Mouse (Mus musculus): ENCODE measurements at regions not wholly inside any gene's neighbourhood (a gene's known extent, or its start where the extent isn't known, plus 50 kb on each side); places are given as distances from the start of the nearest gene placed in this dataset.

DNA sequence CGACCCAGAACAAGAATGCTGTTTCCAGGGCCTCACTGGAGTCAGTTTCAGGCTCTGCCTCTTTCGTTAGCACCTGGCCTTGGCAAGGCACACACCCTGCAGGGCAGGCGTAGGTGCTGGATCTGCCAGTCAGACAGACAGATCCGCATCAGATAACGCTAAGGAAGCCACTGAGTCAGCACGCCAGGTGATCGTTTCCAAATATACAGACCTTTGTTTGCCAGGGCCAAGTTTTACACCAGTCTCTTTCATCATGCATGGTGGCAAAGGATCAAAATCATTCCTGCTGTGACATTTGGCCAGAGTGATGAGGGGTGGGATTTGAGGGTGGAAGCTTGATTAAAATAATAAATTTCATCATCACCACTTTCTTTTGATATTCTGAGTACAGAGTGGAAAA is 411.0 kb downstream of the Ofcc1 start:
- DNase-seq (ENCODE audit: inconsistent age in 2 of 2, low spot score in 1 of 2), result no peak

- DNase-seq (ENCODE audit: inconsistent age in 2 of 2, low spot score in 1 of 2), result no peak
These were observed 426.0 kb downstream of the Ofcc1 start for GRCm38 (mm10) chr13:39935216-39935615.

DNA sequence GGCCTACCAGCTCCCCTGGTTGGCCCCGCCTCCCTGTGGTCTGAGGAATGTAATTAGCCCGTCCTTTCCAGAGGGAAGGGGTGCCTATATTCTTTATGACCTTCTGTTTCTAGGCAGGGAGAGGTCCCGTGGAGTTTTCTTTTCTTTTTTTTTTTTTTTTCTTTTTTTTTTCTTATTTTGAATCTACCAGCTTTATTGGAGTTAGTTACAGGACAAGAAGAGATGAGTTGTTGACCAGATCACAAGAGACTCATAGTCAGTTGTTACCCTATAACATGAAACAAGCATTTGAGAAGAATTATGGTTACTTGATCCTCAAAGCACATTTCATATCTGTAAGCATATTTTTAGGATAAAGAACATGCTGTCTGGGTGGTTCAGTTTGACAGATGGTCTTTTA is 429.8 kb downstream of the Ofcc1 start:
- no peak for DNase-seq (ENCODE audit: inconsistent age in 2 of 2, low spot score in 1 of 2)

- no peak for DNase-seq (ENCODE audit: inconsistent age in 2 of 2, low spot score in 1 of 2)
These were observed 432.7 kb downstream of the Ofcc1 start for GRCm38 (mm10) chr13:39928573-39928972.

DNA sequence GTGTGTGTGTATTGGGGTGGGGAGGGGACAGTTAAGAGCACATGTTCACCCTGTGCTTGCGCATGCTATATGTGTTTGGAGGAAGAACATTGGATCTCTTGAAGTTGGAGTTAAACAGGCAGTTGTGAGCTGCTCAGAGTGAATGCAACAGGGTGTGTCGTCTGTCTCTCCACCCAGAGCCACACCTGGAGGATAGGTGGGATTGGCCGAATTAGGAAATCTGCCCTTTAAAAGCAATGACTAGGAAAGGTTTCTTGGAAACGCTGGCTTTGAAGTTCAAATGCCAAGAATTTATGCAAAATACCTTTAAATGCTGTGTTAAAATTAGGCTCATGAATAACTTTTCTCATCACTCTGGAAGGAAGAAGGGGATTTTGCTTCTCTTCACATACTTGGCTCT is 436.9 kb downstream of the Ofcc1 start:
- no peak for DNase-seq (ENCODE audit: inconsistent age in 2 of 2, low spot score in 1 of 2)

- peak; percentile 4 to 25 for DNase-seq (ENCODE audit: inconsistent age in 2 of 2, low spot score in 1 of 2)
These were observed 438.1 kb downstream of the Ofcc1 start for GRCm38 (mm10) chr13:39923113-39923512.

DNA sequence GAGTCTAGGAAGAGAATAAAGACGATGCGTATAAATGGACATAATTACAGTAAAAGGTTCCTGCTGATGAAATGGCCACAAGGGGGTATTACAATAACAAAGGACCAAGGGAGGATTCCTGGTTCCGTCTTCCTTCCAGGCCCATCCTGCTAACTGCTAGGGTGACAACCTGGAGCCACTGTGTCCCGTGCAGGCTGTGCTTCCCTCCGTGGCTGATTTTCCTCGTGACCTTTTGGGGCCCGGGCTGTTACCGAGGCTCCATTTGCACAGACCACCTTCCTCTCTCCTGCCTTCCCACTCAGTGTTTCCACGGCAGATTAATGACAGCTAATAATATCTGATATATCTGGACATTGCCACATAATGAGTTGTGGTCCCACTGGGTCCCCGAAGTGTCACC is 453.5 kb downstream of the Ofcc1 start:
- DNase-seq (ENCODE audit: inconsistent age in 2 of 2, low spot score in 1 of 2), result no peak

- DNase-seq (ENCODE audit: inconsistent age in 2 of 2, low spot score in 1 of 2), result no peak
These were observed 457.0 kb downstream of the Ofcc1 start for GRCm38 (mm10) chr13:39904264-39904663.

- DNase-seq (ENCODE audit: inconsistent age in 2 of 2, low spot score in 1 of 2), result no peak
These were observed 457.9 kb downstream of the Ofcc1 start for GRCm38 (mm10) chr13:39903319-39903718.

DNA sequence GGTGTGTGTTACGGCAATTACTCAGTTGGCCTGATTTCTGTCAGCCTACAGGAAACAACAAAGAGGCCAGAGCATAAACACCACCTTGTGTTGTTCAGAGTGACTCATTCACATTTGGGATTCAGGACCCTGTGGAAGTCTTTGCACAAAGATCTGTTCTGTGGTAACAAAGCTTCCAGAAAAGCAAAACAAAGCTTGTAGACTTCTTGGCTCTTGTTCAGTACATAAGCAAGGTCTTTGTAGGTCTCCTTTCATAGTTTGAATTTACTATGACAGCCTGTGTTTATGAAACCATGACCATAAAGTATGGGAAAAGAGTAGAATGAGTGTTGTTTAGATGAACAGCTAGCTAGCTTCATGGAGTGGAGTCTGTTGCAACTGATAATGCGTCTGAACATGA is 461.9 kb downstream of the Ofcc1 start:
- no peak for DNase-seq (ENCODE audit: inconsistent age in 2 of 2, low spot score in 1 of 2)

GRCm38 (mm10) chr13:39898412-39898979 is 462.8 kb downstream of the Ofcc1 start:
- no peak for DNase-seq (ENCODE audit: inconsistent age in 2 of 2, low spot score in 1 of 2)

DNA sequence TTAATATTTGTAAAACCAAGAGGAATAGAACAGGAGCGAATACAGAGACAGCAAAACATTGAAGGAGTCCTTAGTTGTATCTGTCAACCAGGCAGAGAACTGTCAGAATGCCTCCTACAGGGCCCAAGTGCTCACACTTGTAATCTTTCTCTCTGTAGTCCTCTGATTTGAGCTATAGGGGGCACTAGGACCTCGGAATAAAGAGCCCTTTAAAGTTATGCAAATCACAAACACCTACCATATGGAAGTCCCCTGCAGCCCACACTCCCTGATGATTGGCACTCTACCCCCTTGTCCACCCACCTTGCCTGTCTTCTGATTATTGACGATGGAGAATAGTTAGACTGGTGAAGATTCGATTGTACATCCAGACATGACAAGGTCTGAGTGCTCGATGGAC is 467.1 kb downstream of the Ofcc1 start:
- DNase-seq (ENCODE audit: inconsistent age in 2 of 2, low spot score in 1 of 2), result no peak

GRCm38 (mm10) chr13:39881066-39881465 is 480.2 kb downstream of the Ofcc1 start:
- DNase-seq (ENCODE audit: inconsistent age in 2 of 2, low spot score in 1 of 2), result no peak

DNA sequence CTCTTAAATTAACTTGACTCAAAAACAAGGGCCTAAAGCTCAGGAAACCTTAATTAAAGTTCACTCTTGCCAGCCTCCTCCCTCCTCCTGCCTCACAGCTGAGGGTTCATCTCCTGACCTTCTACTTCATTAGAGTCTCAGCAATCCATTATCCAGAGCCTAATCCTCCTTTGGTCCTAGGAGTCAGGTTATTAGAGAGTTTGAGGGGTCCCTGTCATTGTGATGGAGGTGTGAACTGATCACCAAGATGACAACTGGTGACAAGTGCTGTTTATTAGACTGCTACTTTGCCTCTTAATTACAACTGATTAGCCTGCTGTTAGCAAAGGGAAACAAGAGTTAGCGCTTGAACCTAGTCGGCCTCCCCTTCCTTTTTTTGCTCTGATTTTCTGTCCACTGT is 481.1 kb downstream of the Ofcc1 start:
- DNase-seq (ENCODE audit: inconsistent age in 2 of 2, low spot score in 1 of 2), result no peak

- no peak for DNase-seq (ENCODE audit: inconsistent age in 2 of 2, low spot score in 1 of 2)
These were observed 483.7 kb downstream of the Ofcc1 start for GRCm38 (mm10) chr13:39877361-39878141.

- DNase-seq (ENCODE audit: inconsistent age in 2 of 2, low spot score in 1 of 2), result no peak
These were observed 508.9 kb downstream of the Ofcc1 start for GRCm38 (mm10) chr13:39852257-39852800.

DNA sequence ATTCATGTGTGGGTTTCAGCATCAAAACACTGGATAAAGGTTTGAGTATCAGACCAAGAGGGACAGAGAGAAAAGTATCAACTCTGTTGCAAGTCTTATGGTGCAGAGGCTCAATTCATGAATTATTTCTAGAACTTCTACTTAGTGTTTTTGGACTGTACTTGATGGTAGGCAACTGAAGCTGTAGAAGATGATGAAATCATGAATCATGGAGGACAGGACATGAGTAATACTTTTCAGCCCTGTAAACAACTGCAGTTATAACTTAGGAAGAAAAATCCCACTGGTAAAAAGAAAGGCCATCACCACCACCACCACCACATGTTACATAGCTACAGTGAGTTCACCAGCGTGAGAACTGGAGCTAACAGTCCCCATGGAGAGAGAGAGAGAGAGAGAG is 511.9 kb downstream of the Ofcc1 start:
- DNase-seq (ENCODE audit: inconsistent age in 2 of 2, low spot score in 1 of 2), result peak in 1 of 2 experiments; percentile 16

GRCm38 (mm10) chr13:39836053-39836584 is 525.1 kb downstream of the Ofcc1 start:
- no peak for DNase-seq (ENCODE audit: inconsistent age in 2 of 2, low spot score in 1 of 2)

DNA sequence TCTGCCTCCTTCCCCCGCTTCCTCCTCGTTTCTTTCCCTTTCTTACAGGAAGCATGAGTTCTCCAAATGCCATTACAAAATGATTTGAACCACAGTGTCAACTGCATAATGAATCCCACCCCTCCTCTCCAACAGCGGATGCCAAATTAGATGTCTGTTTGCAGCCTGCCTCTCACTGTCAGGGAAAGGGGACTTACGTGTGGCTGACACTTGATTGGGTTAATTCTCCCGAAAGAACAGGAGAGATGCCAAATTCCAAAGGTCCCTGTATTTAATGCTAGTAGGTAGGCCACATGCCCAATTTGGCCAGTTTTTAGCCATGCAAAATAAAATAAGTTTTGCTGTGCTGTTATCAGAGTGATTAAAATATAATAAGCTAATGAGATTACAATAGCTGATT is 525.9 kb downstream of the Ofcc1 start:
- DNase-seq (ENCODE audit: inconsistent age in 2 of 2, low spot score in 1 of 2), result no peak

DNA sequence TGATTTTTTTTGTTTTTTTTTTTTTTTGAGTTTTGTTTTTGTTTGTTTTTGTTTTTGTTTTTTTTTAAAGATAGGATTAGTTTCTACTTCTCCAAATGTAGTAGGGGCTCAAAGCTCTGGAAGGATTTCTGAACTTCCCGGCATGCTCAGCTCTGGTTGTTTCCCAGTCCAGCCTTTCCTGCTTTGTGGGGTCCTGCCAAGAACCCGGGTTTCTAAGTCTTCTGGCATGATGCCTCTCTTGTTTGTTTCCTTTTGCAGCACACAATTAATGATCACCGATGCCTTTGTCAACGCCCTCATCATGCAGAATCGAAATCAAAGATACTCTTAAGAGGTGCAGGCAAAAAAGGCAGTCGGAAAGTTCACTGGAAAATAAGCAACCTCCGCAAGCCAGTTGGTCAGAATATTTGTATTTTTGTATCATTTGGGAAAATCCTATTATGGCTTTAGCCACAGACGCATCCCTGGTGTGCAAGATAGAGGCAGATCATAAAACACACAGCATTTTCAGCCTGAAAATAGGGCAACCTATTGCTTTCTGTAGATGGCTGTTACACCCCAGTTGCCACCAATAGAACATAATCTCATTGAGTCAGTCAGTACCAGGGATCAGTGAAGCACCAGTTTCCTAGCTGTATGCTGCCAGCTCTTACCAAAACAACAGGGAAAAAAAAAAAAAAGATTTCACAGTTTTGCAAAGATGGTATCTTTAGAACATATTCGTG is 526.6 kb downstream of the Ofcc1 start:
- no peak for DNase-seq (ENCODE audit: inconsistent age in 2 of 2, low spot score in 1 of 2)

- DNase-seq (ENCODE audit: inconsistent age in 2 of 2, low spot score in 1 of 2), result peak; percentile 6 to 26
These were observed 537.2 kb downstream of the Ofcc1 start for GRCm38 (mm10) chr13:39823965-39824555.

All from adrenal gland, adult (tissue).